ENCODE assay signal across 9 mouse cellular contexts in genomic region chr12:113146112-113147057, GRCm38 (mm10). TPM values are rescaled to one million over a fixed set of nuclear protein-coding genes. Genes with fewer than 3 reads are reported as not detected.
DNase-seq lines count a peak whose midpoint lies in the region; ATAC-seq and TF ChIP-seq lines count a peak whose summit lies in the region.
"Had no signal": no experiment of that assay in that cellular context is flagged by ENCODE, and none has a peak within 500 bp of the region (broad histone marks: within the 10 kb centered on the region; RNA-seq: fewer than 3 reads in every experiment).

Gene Crip1, plus strand, starts transcription at chr12:113146316.

- peak within 1 kb of the TSS; percentile 72 for H3K4me3 ChIP-seq in E14TG2a.4 (replicated peaks; ENCODE audit: low read length)
- no peak within 1 kb of the TSS for H3K4me3 ChIP-seq in forebrain, embryonic 12.5 days (replicated peaks)
- H3K4me3 ChIP-seq in heart, embryonic 15.5 days: peak within 1 kb of the TSS; percentile 24
- no peak within 1 kb of the TSS; the same call in 1 of the 2 replicates for H3K4me3 ChIP-seq in liver, embryonic 16.5 days (ENCODE audit: low read depth, low read length)
- H3K4me3 ChIP-seq in neural tube, embryonic 11.5 days (ENCODE audit: low read depth, low read length): no peak within 1 kb of the TSS
- H3K4me3 ChIP-seq in stomach, embryonic 16.5 days (replicated peaks; ENCODE audit: low read length): peak within 1 kb of the TSS; percentile 3
- H3K4me3 ChIP-seq: erythroblast, embryonic 14.5 days had no signal

- no peak within 1 kb of the TSS for H3K9ac ChIP-seq in forebrain, embryonic 12.5 days
- peak within 1 kb of the TSS; percentile 38 for H3K9ac ChIP-seq in heart, embryonic 15.5 days
- H3K9ac ChIP-seq in liver, embryonic 16.5 days (ENCODE audit: low read depth, low read length): no peak within 1 kb of the TSS
- H3K9ac ChIP-seq in neural tube, embryonic 11.5 days (ENCODE audit: low read length): peak within 1 kb of the TSS; percentile 33; the same call in 1 of the 2 replicates
- H3K9ac ChIP-seq in stomach, embryonic 16.5 days (ENCODE audit: low read length): no peak within 1 kb of the TSS

- no peaks in the 10 kb centered on the region for H3K9me3 ChIP-seq in E14TG2a.4 (ENCODE audit: low read length)
- H3K9me3 ChIP-seq in forebrain, embryonic 12.5 days: no peaks in the 10 kb centered on the region
- H3K9me3 ChIP-seq in heart, embryonic 15.5 days (replicated peaks): no peaks in the 10 kb centered on the region
- H3K9me3 ChIP-seq in liver, embryonic 16.5 days (replicated peaks; ENCODE audit: control insufficient read depth, low read length): no peaks in the 10 kb centered on the region
- no peaks in the 10 kb centered on the region for H3K9me3 ChIP-seq in neural tube, embryonic 11.5 days (ENCODE audit: control insufficient read depth, low read length)
- no peaks in the 10 kb centered on the region for H3K9me3 ChIP-seq in stomach, embryonic 16.5 days (replicated peaks; ENCODE audit: control insufficient read depth, low read length)

- H3K27me3 ChIP-seq in E14TG2a.4 (ENCODE audit: insufficient read depth, low read length): peaks cover 43% of the 10 kb centered on the region
- H3K27me3 ChIP-seq in forebrain, embryonic 12.5 days: peaks cover 52% of the 10 kb centered on the region
- no peaks in the 10 kb centered on the region for H3K27me3 ChIP-seq in heart, embryonic 15.5 days
- H3K27me3 ChIP-seq in liver, embryonic 16.5 days (ENCODE audit: control insufficient read depth, insufficient read depth, low read depth, low read length): peaks cover 52% of the 10 kb centered on the region
- H3K27me3 ChIP-seq in neural tube, embryonic 11.5 days (ENCODE audit: control insufficient read depth, insufficient read depth, low read length): peaks cover 10% of the 10 kb centered on the region; the same call in 1 of the 2 replicates
- H3K27me3 ChIP-seq in stomach, embryonic 16.5 days (ENCODE audit: control insufficient read depth, insufficient read depth, low read length): 0 out of 2 replicates have a peak, but pooled peaks cover 3% of the 10 kb centered on the region

- peak; percentile 73 for DNase-seq in c-Kit-positive CD71-positive TER-119-positive erythroid progenitor cells, embryonic 14.5 days (ENCODE audit: low spot score)
- peak; percentile 85 for DNase-seq in kidney, postnatal 14 days
- peak; percentile 85 for DNase-seq in neural tube, embryonic 11.5 days (ENCODE audit: low spot score)

- no peak for ATAC-seq in forebrain, embryonic 12.5 days (ENCODE audit: low FRiP score)
- no peak for ATAC-seq in heart, embryonic 15.5 days (replicated peaks; ENCODE audit: insufficient number of reproducible peaks, insufficient read depth, low FRiP score, low read depth)
- ATAC-seq in liver, embryonic 16.5 days (ENCODE audit: low read depth): peak; percentile 16
- ATAC-seq in neural tube, embryonic 11.5 days (ENCODE audit: insufficient read depth, low FRiP score, low TSS enrichment): peak; percentile 21
- 0 out of 2 replicates have a peak, but pooled peaks have one; percentile 1 for ATAC-seq in stomach, embryonic 16.5 days (ENCODE audit: insufficient read depth, low FRiP score)

- H3K36me3 ChIP-seq in E14TG2a.4 (ENCODE audit: insufficient read depth, low read length): peaks cover 33% of the 10 kb centered on the region
- H3K36me3 ChIP-seq in forebrain, embryonic 12.5 days (replicated peaks): peaks cover 27% of the 10 kb centered on the region
- H3K36me3 ChIP-seq in heart, embryonic 15.5 days: peaks cover 26% of the 10 kb centered on the region
- no peaks in the 10 kb centered on the region for H3K36me3 ChIP-seq in liver, embryonic 16.5 days (ENCODE audit: control insufficient read depth, insufficient read depth)
- peaks cover 2% of the 10 kb centered on the region; the same call in 1 of the 2 replicates for H3K36me3 ChIP-seq in neural tube, embryonic 11.5 days (ENCODE audit: control insufficient read depth, insufficient read depth, low read length)
- no peaks in the 10 kb centered on the region for H3K36me3 ChIP-seq in stomach, embryonic 16.5 days (ENCODE audit: control insufficient read depth, insufficient read depth, low read length)

- WGBS in forebrain, embryonic 12.5 days: 6% methylated on average over 45 of the region's 45 CpGs
- 11% methylated on average over 45 of the region's 45 CpGs for WGBS in heart, embryonic 15.5 days
- WGBS in liver, embryonic 16.5 days (ENCODE audit: insufficient replicate concordance): 13% methylated on average over 45 of the region's 45 CpGs
- 10% methylated on average over 45 of the region's 45 CpGs for WGBS in neural tube, embryonic 11.5 days
- WGBS in stomach, embryonic 16.5 days: 11% methylated on average over 45 of the region's 45 CpGs

- no peak within 1 kb of the TSS for H3K27ac ChIP-seq in forebrain, embryonic 12.5 days
- peak within 1 kb of the TSS; percentile 96 for H3K27ac ChIP-seq in heart, embryonic 15.5 days
- no peak within 1 kb of the TSS for H3K27ac ChIP-seq in liver, embryonic 16.5 days (ENCODE audit: low read length)
- no peak within 1 kb of the TSS for H3K27ac ChIP-seq in neural tube, embryonic 11.5 days (ENCODE audit: low read depth, low read length)
- 0 out of 2 replicates have a peak within 1 kb of the TSS, but pooled peaks have one; percentile 10 for H3K27ac ChIP-seq in stomach, embryonic 16.5 days (ENCODE audit: low read length)

- H3K4me2 ChIP-seq in forebrain, embryonic 12.5 days: peak within 1 kb of the TSS; percentile 30
- peak within 1 kb of the TSS; percentile 78 for H3K4me2 ChIP-seq in heart, embryonic 15.5 days
- peak within 1 kb of the TSS; percentile 15 for H3K4me2 ChIP-seq in liver, embryonic 16.5 days (ENCODE audit: low read depth, low read length)
- H3K4me2 ChIP-seq in neural tube, embryonic 11.5 days (ENCODE audit: low read depth): peak within 1 kb of the TSS; percentile 33
- peak within 1 kb of the TSS; percentile 25 for H3K4me2 ChIP-seq in stomach, embryonic 16.5 days (ENCODE audit: low read depth, low read length)

- H3K4me1 ChIP-seq in E14TG2a.4 (replicated peaks; ENCODE audit: low read depth, low read length): peaks cover 99% of the 10 kb centered on the region
- peaks cover 41% of the 10 kb centered on the region for H3K4me1 ChIP-seq in forebrain, embryonic 12.5 days
- peaks cover 87% of the 10 kb centered on the region for H3K4me1 ChIP-seq in heart, embryonic 15.5 days (replicated peaks)
- H3K4me1 ChIP-seq in liver, embryonic 16.5 days (ENCODE audit: control insufficient read depth, low read depth, low read length): peaks cover 42% of the 10 kb centered on the region
- H3K4me1 ChIP-seq in neural tube, embryonic 11.5 days (ENCODE audit: control insufficient read depth, insufficient read depth, low read length): peaks cover 22% of the 10 kb centered on the region
- peaks cover 26% of the 10 kb centered on the region for H3K4me1 ChIP-seq in stomach, embryonic 16.5 days (ENCODE audit: control insufficient read depth, insufficient read depth, low read length)

- peak; percentile 100 for TF ChIP-seq CTCF in E14TG2a.4 (conservative IDR thresholded peaks at IDR 0.05; ENCODE audit: low read length)

RNA-seq across cellular contexts. Expression of gene Crip1, which starts in this region (rescaled TPM):
- polyA plus RNA-seq in forebrain, embryonic 12.5 days (2016; fragmentation: Nextera tagmentation; extraction: Ambion mirVana): 48.5 and 62.0 TPM in 2 replicates
- polyA plus RNA-seq in heart, embryonic 15.5 days (2015; fragmentation: Nextera tagmentation; extraction: Ambion mirVana): 646 and 685 TPM in 2 replicates
- polyA plus RNA-seq in liver, embryonic 16.5 days (2015; fragmentation: Nextera tagmentation; extraction: Ambion mirVana): 97.4 and 102 TPM in 2 replicates
- 53.3 and 58.2 TPM in 2 replicates for polyA plus RNA-seq in neural tube, embryonic 11.5 days (2014; fragmentation: Nextera tagmentation; extraction: Ambion mirVana)
- 350 and 360 TPM in 2 replicates for polyA plus RNA-seq in stomach, embryonic 16.5 days (2015; fragmentation: Nextera tagmentation; extraction: Ambion mirVana)

Comparison
In these comparisons a context has a peak if more than half of its experiments do, and no peak if none do; other contexts are left out.
1. H3K4me3 ChIP-seq: peak in E14TG2a.4 (single experiment), heart, embryonic 15.5 days (single experiment) and stomach, embryonic 16.5 days (single experiment); none in forebrain, embryonic 12.5 days (single experiment), liver, embryonic 16.5 days (single experiment) and neural tube, embryonic 11.5 days (single experiment).
2. ATAC-seq: peak in liver, embryonic 16.5 days (single experiment), neural tube, embryonic 11.5 days (single experiment) and stomach, embryonic 16.5 days (single experiment); none in forebrain, embryonic 12.5 days (single experiment) and heart, embryonic 15.5 days (single experiment).
3. H3K27ac ChIP-seq: peak in heart, embryonic 15.5 days (single experiment) and stomach, embryonic 16.5 days (single experiment); none in forebrain, embryonic 12.5 days (single experiment), liver, embryonic 16.5 days (single experiment) and neural tube, embryonic 11.5 days (single experiment).
4. H3K4me2 ChIP-seq: peak in every context shown above with its lines; median percentile 78 in heart, embryonic 15.5 days; 33 in neural tube, embryonic 11.5 days; 30 in forebrain, embryonic 12.5 days; 25 in stomach, embryonic 16.5 days; 15 in liver, embryonic 16.5 days.
5. H3K9ac ChIP-seq: peak in heart, embryonic 15.5 days (single experiment) and neural tube, embryonic 11.5 days (single experiment); none in forebrain, embryonic 12.5 days (single experiment), liver, embryonic 16.5 days (single experiment) and stomach, embryonic 16.5 days (single experiment).
6. Peak in every context shown above with its lines, with median percentiles within 50 percentile points of each other: DNase-seq.